8 mouse cellular contexts compared by ENCODE assay signal in the genomic region with DNA sequence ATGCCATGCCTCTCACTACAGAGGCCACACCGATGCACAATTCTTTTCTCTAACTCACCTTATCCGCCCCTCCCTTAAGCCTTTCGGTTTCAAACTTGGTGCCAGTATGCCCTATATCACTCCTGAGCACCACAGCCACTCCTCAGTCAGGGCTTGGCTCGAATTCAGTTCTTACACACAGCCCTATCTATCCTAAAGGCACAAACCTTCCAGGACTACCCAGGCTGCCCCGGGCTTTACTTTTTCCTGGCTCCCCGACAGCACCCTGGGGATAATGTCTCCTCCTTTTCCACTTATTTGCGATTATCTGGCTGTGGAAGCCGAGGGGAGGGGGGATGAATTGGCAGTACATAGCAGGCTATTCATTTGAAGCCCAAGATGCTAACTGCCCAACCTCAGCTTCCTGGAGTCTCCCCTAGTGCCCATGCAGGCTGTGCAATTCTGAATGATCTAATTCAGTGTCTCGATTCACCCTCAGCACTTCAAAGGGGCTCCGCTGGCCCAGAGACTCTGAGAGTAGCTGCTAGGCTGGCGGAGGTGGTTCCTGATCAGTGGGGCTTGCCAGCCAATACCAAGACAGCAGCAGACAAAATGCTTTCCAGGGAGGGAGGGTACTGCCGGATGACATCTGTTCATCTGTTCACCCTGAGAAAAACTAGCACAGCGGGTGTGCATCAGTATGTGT. TPM values are rescaled to one million over a fixed set of nuclear protein-coding genes. Genes with fewer than 3 reads are reported as not detected.
DNase-seq lines count a peak whose midpoint lies in the region; ATAC-seq and TF ChIP-seq lines count a peak whose summit lies in the region.

No protein-coding gene starts in this region.

- no peaks in the 10 kb centered on the region for H3K9me3 ChIP-seq in neural tube, embryonic 11.5 days (ENCODE audit: control insufficient read depth, low read length)
- no peaks in the 10 kb centered on the region for H3K9me3 ChIP-seq in neural tube, embryonic 12.5 days

- intact Hi-C loops in left cerebral cortex, adult 2 months (cut with DNase I): no loop called here

- no peaks in the 10 kb centered on the region for H3K27me3 ChIP-seq in neural tube, embryonic 11.5 days (ENCODE audit: control insufficient read depth, insufficient read depth, low read length)
- no peaks in the 10 kb centered on the region; the same call in 1 of the 2 replicates for H3K27me3 ChIP-seq in neural tube, embryonic 12.5 days (replicated peaks)

- no peaks in the 10 kb centered on the region for H3K36me3 ChIP-seq in neural tube, embryonic 11.5 days (ENCODE audit: control insufficient read depth, insufficient read depth, low read length)
- no peaks in the 10 kb centered on the region for H3K36me3 ChIP-seq in neural tube, embryonic 12.5 days

- DNase-seq in adrenal gland, postnatal 14 days: peak; percentile 29
- DNase-seq in adrenal gland, adult (ENCODE audit: inconsistent age in 2 of 2, low spot score in 1 of 2): no peak
- peak; percentile 50 for DNase-seq in neural tube, embryonic 11.5 days (ENCODE audit: low spot score)
- DNase-seq in neural tube, embryonic 10.5 days (ENCODE audit: extremely low spot score, low spot score): no peak
- peak in 1 of 2 experiments; percentile 39 for DNase-seq in left cerebral cortex, adult 2 months (ENCODE audit: extremely low spot score in 1 of 2, low spot score in 2 of 2)
- DNase-seq in kidney, postnatal 36 days: no peak
- DNase-seq in urinary bladder, adult 18-20 months (ENCODE audit: low spot score in 2 of 2): no peak

- H3K4me2 ChIP-seq in neural tube, embryonic 11.5 days (ENCODE audit: low read depth): peak overlapping the region; percentile 22; the same call in 1 of the 2 replicates
- peak overlapping the region; percentile 26 for H3K4me2 ChIP-seq in neural tube, embryonic 12.5 days (replicated peaks)

- H3K4me3 ChIP-seq in neural tube, embryonic 11.5 days (ENCODE audit: low read depth, low read length): no peak overlapping the region
- H3K4me3 ChIP-seq in left cerebral cortex, adult 2 months: no peak overlapping the region
- H3K4me3 ChIP-seq in neural tube, embryonic 12.5 days: no peak overlapping the region

- no peak overlapping the region for H3K27ac ChIP-seq in neural tube, embryonic 11.5 days (ENCODE audit: low read depth, low read length)
- H3K27ac ChIP-seq in left cerebral cortex, adult 2 months: peak overlapping the region; percentile 28; the same call in 1 of the 2 replicates
- no peak overlapping the region for H3K27ac ChIP-seq in neural tube, embryonic 12.5 days

- no peak for TF ChIP-seq CTCF in left cerebral cortex, adult 2 months (IDR thresholded peaks at IDR 0.05)

- 32% methylated on average over 13 of the region's 13 CpGs for WGBS in neural tube, embryonic 11.5 days
- WGBS in neural tube, embryonic 12.5 days: 33% methylated on average over 13 of the region's 13 CpGs

- H3K9ac ChIP-seq in neural tube, embryonic 11.5 days (ENCODE audit: low read length): no peak overlapping the region
- peak overlapping the region; percentile 44; the same call in 1 of the 2 replicates for H3K9ac ChIP-seq in neural tube, embryonic 12.5 days

- 0 out of 2 replicates have a peak, but pooled peaks cover 9% of the 10 kb centered on the region for H3K4me1 ChIP-seq in neural tube, embryonic 11.5 days (ENCODE audit: control insufficient read depth, insufficient read depth, low read length)
- H3K4me1 ChIP-seq in neural tube, embryonic 12.5 days: peaks cover 24% of the 10 kb centered on the region

- no peak for ATAC-seq in neural tube, embryonic 11.5 days (ENCODE audit: insufficient read depth, low FRiP score, low TSS enrichment)
- ATAC-seq in neural tube, embryonic 12.5 days (ENCODE audit: low FRiP score, low read depth): no peak

RNA-seq across cellular contexts. Expression of gene Srsf10, which starts 5.0 kb away (rescaled TPM):
- total RNA-seq in adrenal gland, postnatal 14 days (2021): 119 and 125 TPM in 2 replicates
- 349 and 359 TPM in 2 replicates for polyA plus RNA-seq in neural tube, embryonic 11.5 days (2014; fragmentation: Nextera tagmentation; extraction: Ambion mirVana)
- total RNA-seq in left cerebral cortex, adult 2 months (2021): 10 to 100 TPM; 70.8 to 82.2 TPM
- polyA plus RNA-seq in neural tube, embryonic 12.5 days (2016; fragmentation: Nextera tagmentation; extraction: Ambion mirVana): 279 and 303 TPM in 2 replicates

RNA-seq across cellular contexts. Expression of gene Pnrc2, which starts 23.1 kb away (rescaled TPM):
- 110 and 149 TPM in 2 replicates for total RNA-seq in adrenal gland, postnatal 14 days (2021)
- 196 and 201 TPM in 2 replicates for polyA plus RNA-seq in neural tube, embryonic 11.5 days (2014; fragmentation: Nextera tagmentation; extraction: Ambion mirVana)
- 10 to 100 TPM; 41.1 to 41.7 TPM for total RNA-seq in left cerebral cortex, adult 2 months (2021)
- polyA plus RNA-seq in neural tube, embryonic 12.5 days (2016; fragmentation: Nextera tagmentation; extraction: Ambion mirVana): 145 and 154 TPM in 2 replicates

RNA-seq across cellular contexts. Expression of gene Cnr2, which starts 44.6 kb away (rescaled TPM):
- 1.9 and 4.7 TPM in 2 replicates for total RNA-seq in adrenal gland, postnatal 14 days (2021)
- 0.38 and 1.0 TPM in 2 replicates for polyA plus RNA-seq in neural tube, embryonic 11.5 days (2014; fragmentation: Nextera tagmentation; extraction: Ambion mirVana)
- total RNA-seq in left cerebral cortex, adult 2 months (2021): under 1 TPM in 1 of 2 experiments, not detected in 1; 0.11 TPM
- 0.32 and 0.34 TPM in 2 replicates for polyA plus RNA-seq in neural tube, embryonic 12.5 days (2016; fragmentation: Nextera tagmentation; extraction: Ambion mirVana)

Comparison
In these comparisons a context has a peak if more than half of its experiments do, and no peak if none do; other contexts are left out.
1. DNase-seq: peak in adrenal gland, postnatal 14 days (single experiment) and neural tube, embryonic 11.5 days (single experiment); none in adrenal gland, adult (0 of 2), neural tube, embryonic 10.5 days (single experiment), kidney, postnatal 36 days (0 of 2) and urinary bladder, adult 18-20 months (0 of 2).